8 mouse cellular contexts compared by ENCODE assay signal in the genomic region with DNA sequence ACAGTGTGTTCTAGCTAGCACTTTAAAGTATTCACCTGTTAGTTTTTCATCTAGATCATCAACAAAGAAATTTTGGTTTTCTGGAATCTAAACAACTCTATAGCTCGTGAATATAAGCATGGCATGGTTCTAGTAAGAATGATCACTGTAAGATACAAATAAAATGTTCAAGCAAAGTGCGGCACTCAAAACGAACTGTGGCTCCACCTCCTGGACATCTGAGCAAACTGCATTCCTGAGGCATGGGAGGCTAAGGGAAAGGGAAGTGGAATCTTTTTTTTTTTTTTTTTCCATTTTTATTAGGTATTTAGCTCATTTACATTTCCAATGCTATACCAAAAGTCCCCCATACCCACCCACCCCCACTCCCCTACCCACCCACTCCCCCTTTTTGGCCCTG.
DNase-seq lines count a peak whose midpoint lies in the region; ATAC-seq and TF ChIP-seq lines count a peak whose summit lies in the region.
"Not testable (repeated sequence)": the region's sequence is repeated elsewhere in the genome, so short reads cannot be mapped to it uniquely, and the experiment has no call there.

No protein-coding gene starts in this region.

- peak; percentile 58 for ATAC-seq in forebrain, embryonic 13.5 days
- ATAC-seq in hindbrain, embryonic 16.5 days, result peak; percentile 48; the same call in 1 of the 2 replicates
- ATAC-seq in megakaryocyte-erythroid progenitor cell, adult 5-6 weeks (replicated peaks; ENCODE audit: low FRiP score, low TSS enrichment, poor library complexity, severe bottlenecking), result peak; percentile 73; the same call in 1 of the 2 replicates

- not testable (repeated sequence) for TF ChIP-seq POLR2A in cerebellum, adult 2 months (IDR thresholded peaks at IDR 0.05; ENCODE audit: borderline replicate concordance, insufficient read depth, low read length)

- 11% methylated on average over 3 of the region's 3 CpGs for WGBS in cerebellum, adult 2 months
- WGBS in forebrain, embryonic 13.5 days, result 16% methylated on average over 3 of the region's 3 CpGs
- 15% methylated on average over 3 of the region's 3 CpGs for WGBS in hindbrain, embryonic 16.5 days

- TF ChIP-seq CTCF in cerebellum, adult 2 months (IDR thresholded peaks at IDR 0.05; ENCODE audit: borderline replicate concordance, insufficient read depth, low read depth, low read length), result peak; percentile 60
- peak; percentile 51 for TF ChIP-seq CTCF in left cerebral cortex, adult 2 months (IDR thresholded peaks at IDR 0.05)

- not testable (repeated sequence) for H3K9me3 ChIP-seq in forebrain, embryonic 13.5 days (replicated peaks); hindbrain, embryonic 16.5 days (ENCODE audit: control insufficient read depth, low read length)

- peak; percentile 4 for DNase-seq in Muller cell, postnatal 12 days (ENCODE audit: inconsistent ontology term)
- DNase-seq in cerebellum, adult 2 months, result peak in 1 of 2 experiments; percentile 5
- peak in 1 of 2 experiments; percentile 9 for DNase-seq in left cerebral cortex, adult 2 months (ENCODE audit: extremely low spot score in 1 of 2, low spot score in 2 of 2)
- peak; percentile 41 for DNase-seq in retina, postnatal 1 day
- DNase-seq in thymus, postnatal 25 days, result peak; percentile 8

- not testable (repeated sequence) for H3K4me1 ChIP-seq in cerebellum, adult 2 months (ENCODE audit: control insufficient read depth, insufficient read depth, low read length); forebrain, embryonic 13.5 days; hindbrain, embryonic 16.5 days (ENCODE audit: control insufficient read depth, insufficient read depth, low read depth, low read length)

- not testable (repeated sequence) for H3K9ac ChIP-seq in forebrain, embryonic 13.5 days; hindbrain, embryonic 16.5 days (ENCODE audit: low read depth, low read length)

- not testable (repeated sequence) for H3K27me3 ChIP-seq in cerebellum, adult 2 months (ENCODE audit: control insufficient read depth, insufficient read depth, low read length); forebrain, embryonic 13.5 days; hindbrain, embryonic 16.5 days (replicated peaks; ENCODE audit: control insufficient read depth, insufficient read depth, low read length)

- not testable (repeated sequence) for H3K4me2 ChIP-seq in forebrain, embryonic 13.5 days; hindbrain, embryonic 16.5 days (ENCODE audit: low read length)

- intact Hi-C loops in left cerebral cortex, adult 2 months (cut with DNase I), result loop anchor here (5.0 kb wide), 1 partner anchor 360 kb away; no protein-coding TSS in a partner anchor

- not testable (repeated sequence) for H3K4me3 ChIP-seq in cerebellum, adult 2 months (replicated peaks; ENCODE audit: insufficient read depth, low read depth, low read length); forebrain, embryonic 13.5 days; hindbrain, embryonic 16.5 days (ENCODE audit: low read length); left cerebral cortex, adult 2 months

- H3K27ac ChIP-seq in cerebellum, adult 2 months (ENCODE audit: insufficient read depth, low read length); forebrain, embryonic 13.5 days; hindbrain, embryonic 16.5 days (ENCODE audit: low read depth, low read length); left cerebral cortex, adult 2 months: not testable (repeated sequence)

- H3K36me3 ChIP-seq in forebrain, embryonic 13.5 days (ENCODE audit: poor library complexity, severe bottlenecking); hindbrain, embryonic 16.5 days (ENCODE audit: control insufficient read depth, insufficient read depth, low read length): not testable (repeated sequence)
